Mouse (Mus musculus) gastrocnemius, postnatal 36 days (tissue): ENCODE results near the gene Col19a1. TPM values are rescaled to one million over a fixed set of nuclear protein-coding genes. Genes with fewer than 3 reads are reported as not detected.

Experiments used
- DNase-seq, 2 experiments: peaks; one replicate each; pipeline ENCODE4 v3.0.0; 2022
- intact Hi-C: fragments of 180-260 bp; cut with DNase I; formaldehyde crosslinking; loops from one replicate; pipeline ENCODE4 v1.15.1; 2025
- total RNA-seq, 2 experiments: library from RNA; stranded (reverse); gene quantifications; 2 replicates each; pipeline ENCODE4 v1.2.3; 2021

Col19a1 gene
- total RNA-seq, 2 experiments from 2014 or later = 1.4 to 1.9 TPM

DNA sequence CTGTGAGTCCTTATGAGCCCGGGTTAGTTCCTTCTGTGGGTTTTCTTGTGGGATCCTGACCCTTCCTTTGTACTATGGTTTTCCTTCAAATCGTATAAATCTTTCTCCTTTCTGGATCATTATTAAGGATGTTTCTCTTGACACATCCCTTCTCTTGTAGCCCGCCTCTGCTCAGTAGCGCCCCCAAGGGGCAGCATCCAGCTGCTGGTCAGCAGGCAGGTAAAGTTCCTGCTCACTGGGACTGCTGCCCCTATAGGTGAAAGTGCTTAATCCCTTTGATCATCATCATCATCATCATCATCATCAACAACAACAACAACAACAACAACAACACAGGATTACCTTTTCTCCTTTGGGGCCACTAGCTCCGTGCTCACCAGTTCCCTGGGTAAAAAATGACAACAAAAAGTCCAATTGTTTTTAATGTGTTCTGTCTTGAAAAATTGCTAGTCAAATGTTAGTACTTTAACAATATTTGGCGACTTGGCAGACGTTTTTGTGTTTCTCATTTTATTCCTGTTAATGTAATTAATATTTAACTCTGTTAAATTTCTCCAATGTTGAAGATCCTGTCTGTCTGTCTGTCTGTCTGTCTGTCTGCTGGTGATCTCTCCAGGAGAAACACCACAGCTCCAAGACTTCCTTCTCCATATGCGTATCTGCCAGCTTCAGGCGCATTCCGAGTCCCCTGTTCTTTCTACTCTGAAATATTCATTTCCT is 249.6 kb downstream of the Col19a1 start:
- intact Hi-C loops = no loop called here
- DNase-seq = no peak

GRCm38 (mm10) chr1:24336051-24336450 is 251.2 kb downstream of the Col19a1 start:
- intact Hi-C loops = no loop called here
- DNase-seq = no peak

DNA sequence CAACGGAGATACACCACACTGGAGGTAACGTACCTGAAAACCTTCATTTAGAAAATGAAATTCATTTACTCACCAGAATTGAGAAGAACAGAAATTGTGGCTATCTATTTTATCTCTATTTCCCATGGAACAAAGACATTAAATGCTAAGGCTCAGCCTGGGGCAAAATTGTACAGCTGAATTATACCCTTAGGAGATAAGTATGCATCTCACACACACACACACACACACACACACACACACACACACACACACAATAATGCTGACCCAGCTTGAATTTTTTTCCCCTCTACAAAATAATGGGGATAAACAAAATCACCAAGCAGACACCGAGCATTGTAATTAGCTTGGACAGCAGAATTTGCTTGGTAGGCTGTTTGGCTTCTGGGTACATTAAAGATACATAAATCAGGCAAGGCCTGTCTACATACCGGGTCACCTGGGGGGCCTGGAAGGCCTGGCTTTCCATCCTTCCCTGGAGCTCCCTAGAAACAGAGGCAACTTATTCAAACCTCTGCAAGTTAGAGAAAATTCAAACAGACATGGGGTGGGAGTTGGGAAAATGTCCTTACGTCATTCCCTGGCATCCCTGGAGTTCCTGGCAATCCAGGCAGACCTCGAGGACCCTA is 270.2 kb downstream of the Col19a1 start:
- intact Hi-C loops = no loop called here
- no peak for DNase-seq

GRCm38 (mm10) chr1:24316490-24316889 is 270.8 kb downstream of the Col19a1 start:
- intact Hi-C loops = no loop called here

GRCm38 (mm10) chr1:24310847-24311246 is 276.4 kb downstream of the Col19a1 start:
- DNase-seq = no peak
- intact Hi-C loops = no loop called here

More at GRCm38 (mm10) chr1:24316490-24316889, 270.8 kb downstream of the Col19a1 start:
- no peak for DNase-seq

- intact Hi-C loops = no loop called here
- no peak for DNase-seq
These were observed 277.1 kb downstream of the Col19a1 start for GRCm38 (mm10) chr1:24310193-24310592.

- no peak for DNase-seq
- intact Hi-C loops = loop anchor here (10.0 kb wide), 1 partner anchor 332 kb away; no protein-coding TSS in a partner anchor
These were observed 284.2 kb downstream of the Col19a1 start for GRCm38 (mm10) chr1:24303077-24303476.

DNA sequence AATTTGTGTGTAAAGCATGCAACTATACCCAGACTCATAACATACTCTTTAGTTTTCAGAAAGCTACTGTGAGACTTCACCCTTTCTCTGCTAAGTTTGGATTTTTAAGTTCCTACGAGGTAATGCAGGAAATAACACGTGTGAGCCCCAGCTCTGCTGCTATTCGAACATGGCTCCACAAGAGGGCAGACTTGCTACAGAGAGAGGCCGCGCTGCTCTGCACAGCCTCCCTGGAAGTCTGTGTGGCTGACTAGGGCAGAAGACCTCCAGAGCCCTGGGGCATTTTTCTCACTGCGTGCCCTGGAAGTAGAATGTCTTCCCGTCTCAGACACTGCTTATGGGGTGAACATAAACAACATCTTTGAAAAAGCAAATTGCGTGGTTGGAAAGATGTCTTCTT is 284.6 kb downstream of the Col19a1 start:
- DNase-seq = peak in 1 of 2 experiments; percentile 10

GRCm38 (mm10) chr1:24300700-24301099 is 286.6 kb downstream of the Col19a1 start:
- intact Hi-C loops = loop anchor here (10.0 kb wide), 1 partner anchor 334 kb away; no protein-coding TSS in a partner anchor
- no peak for DNase-seq

More for the DNA sequence above, 284.6 kb downstream of the Col19a1 start:
- intact Hi-C loops = loop anchor here (10.0 kb wide), 1 partner anchor 332 kb away; no protein-coding TSS in a partner anchor

DNA sequence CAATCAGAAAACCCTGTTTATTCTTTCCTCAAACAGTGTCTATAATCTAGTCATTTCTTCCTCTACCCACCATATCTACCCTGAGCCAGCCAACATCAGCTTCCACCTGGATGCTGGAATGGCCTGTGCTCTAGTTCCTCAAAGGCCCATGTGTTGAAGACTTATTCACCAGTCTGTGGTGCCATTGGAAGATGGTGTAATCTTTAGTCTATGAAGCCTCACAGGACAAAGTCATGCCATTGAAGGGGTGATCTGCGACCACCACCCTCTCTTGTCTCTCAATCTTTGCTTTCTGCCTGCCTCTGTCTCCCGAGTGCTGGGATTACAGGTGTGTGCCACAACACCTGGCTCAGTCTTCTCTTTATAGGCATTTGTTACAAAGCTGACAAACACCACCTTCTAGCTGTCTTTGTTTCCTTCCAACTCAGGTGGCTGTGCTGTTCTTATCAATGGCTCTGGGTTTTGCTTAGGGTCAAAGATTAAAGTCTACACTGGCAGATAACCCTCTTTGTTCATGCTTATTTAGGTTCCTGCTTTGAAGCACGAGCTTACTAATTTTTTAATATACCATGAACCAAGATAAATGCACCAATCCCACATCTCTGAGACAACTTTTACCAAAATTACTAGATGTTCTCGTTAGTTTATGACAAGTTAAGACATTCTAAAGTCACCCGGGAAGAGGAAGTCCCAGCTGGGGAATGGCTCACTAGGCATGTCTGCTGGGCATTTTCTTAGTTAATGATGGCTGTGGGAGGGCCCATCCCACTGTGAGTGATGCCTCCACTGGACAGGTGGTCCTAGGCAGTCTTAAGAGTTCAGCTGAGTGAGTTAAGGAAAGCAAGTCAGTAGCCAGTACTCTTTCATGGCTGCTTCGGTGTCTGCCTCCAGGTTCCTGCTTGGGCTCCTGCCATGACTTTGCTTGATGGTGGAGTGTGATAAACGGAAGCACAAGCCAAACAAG is 292.0 kb downstream of the Col19a1 start:
- DNase-seq = no peak
- intact Hi-C loops = no loop called here

DNA sequence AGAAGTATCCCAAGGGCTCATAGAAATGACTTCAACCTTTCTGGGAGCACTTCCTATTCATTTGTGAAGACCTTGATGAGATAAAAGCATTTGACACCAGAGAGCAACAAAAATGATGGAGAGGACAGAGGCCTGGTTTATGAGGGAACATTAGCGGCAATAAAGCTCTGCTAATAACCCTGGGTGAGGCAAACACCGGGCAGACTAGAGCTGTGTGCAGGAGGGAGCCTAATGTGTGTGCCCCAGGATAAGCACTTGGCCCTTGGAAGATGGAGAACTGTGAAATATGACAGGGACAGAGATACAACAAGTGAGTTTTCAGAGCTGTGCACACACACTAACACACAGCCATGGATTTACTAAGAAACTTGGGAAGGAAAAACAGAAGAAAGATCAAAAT is 294.8 kb downstream of the Col19a1 start:
- no peak for DNase-seq
- intact Hi-C loops = no loop called here

GRCm38 (mm10) chr1:24286360-24286759 is 300.9 kb downstream of the Col19a1 start:
- DNase-seq = no peak
- intact Hi-C loops = no loop called here

DNA sequence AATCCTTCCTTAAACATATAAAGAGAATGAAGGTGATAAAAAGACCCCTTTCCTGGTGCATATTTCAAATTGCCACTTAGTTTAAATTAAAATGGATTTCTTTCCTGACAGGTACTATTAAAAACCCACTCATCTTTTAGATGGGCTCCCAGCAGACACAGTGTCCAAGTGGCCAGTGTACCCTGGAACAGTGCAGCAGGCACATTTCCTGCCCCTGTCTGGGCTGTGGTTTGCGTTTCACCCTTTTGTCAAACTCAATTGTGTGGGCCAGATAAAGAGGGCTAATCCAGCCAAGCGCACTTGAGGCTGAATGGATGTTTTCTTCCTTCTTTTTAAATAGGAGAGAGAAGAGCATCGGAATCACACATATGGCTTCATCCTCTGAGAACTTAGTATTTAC is 320.2 kb downstream of the Col19a1 start:
- no peak for DNase-seq
- intact Hi-C loops = no loop called here

DNA sequence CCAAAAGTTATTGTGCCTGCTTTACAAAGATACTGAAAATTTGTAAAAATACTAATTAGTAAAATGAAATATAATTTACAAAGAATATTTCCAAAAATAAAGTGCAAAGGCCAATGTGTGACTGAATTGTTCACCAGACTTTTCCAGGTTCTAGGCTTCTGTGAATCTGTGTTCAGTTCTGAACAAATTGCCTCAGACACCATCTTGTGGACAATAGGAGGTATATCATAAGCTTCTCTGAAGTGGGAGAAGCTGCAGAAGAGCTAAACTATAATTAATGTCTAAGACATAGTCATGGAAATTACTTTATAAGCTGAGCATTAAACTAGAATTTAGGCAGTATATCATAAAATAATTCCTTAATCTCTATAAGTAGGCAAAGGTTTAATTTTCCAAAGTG is 326.1 kb downstream of the Col19a1 start:
- intact Hi-C loops = no loop called here
- no peak for DNase-seq

DNA sequence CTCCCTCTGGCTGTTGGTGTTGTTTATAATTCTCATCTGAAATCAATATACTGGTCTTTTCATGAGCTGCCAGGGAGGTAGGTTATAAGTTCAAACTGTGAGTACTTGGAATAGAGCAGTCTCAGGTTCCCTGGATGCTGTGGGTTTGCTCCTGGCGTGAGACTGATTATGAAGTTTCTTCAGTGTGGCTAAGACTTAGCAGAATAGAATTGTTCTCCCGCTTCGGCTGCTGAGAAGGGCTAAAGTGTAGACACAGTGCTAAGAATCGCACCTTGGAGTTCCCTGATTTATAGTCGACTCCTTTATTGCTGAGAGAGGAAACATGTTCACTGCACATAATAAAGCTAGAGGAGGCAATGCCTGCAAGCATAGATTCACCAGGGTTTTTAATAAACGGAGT is 327.9 kb downstream of the Col19a1 start:
- no peak for DNase-seq
- intact Hi-C loops = no loop called here

GRCm38 (mm10) chr1:24257961-24258360 is 329.3 kb downstream of the Col19a1 start:
- intact Hi-C loops = no loop called here
- DNase-seq = no peak

GRCm38 (mm10) chr1:24249105-24249664 is 338.1 kb downstream of the Col19a1 start:
- DNase-seq = no peak
- intact Hi-C loops = loop anchor here (5.0 kb wide), 2 partner anchors 112 to 422 kb away; no protein-coding TSS in a partner anchor

- DNase-seq = no peak
- intact Hi-C loops = loop anchor here (5.0 kb wide), 2 partner anchors 111 to 421 kb away; no protein-coding TSS in a partner anchor
These were observed 338.8 kb downstream of the Col19a1 start for GRCm38 (mm10) chr1:24248294-24249104.

DNA sequence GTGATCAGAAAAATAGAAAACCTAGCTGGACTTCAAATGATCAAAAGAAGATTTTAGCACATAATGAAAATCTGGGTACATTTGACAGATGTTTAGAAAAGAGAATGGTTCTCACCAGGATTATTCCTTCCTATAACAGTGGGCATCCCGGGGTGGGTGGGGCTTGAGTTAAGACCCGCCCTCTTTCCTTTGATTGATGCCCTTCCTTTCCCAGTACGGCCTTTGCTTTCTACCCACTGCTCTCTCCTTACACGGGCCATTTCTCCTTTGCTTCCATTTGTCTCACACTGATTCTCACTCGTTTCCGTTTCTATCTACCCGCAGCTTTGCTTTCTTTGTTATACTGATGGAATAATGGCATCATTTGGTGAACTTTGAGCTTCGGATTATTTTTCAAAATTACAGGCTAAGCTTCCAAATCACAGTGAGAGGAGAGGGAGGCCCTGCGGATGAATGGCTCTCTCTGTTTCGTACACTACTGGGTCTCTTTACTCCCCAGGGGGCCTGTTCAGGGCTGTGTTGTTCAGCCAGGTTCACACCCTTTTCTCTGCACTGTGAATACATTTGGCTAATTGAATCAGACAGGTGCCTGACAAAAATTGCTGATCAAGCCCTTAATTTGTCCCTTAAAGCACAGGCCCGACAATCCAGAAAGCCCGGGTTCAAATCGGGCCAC is 341.4 kb downstream of the Col19a1 start:
- intact Hi-C loops = loop anchor here (5.0 kb wide), 2 partner anchors 109 to 419 kb away; no protein-coding TSS in a partner anchor
- no peak for DNase-seq
